Mouse (Mus musculus): ENCODE data around the gene Tmem108. TPM values are rescaled to one million over a fixed set of nuclear protein-coding genes. Genes with fewer than 3 reads are reported as not detected.

Tmem108 gene
- polyA plus RNA-seq, 1 experiment from 2014 or later = 38.0 TPM

- 2% methylated on average over 5 of the region's 5 CpGs for WGBS
- H3K27me3 ChIP-seq (ENCODE audit: control insufficient read depth, insufficient read depth, low read length) = no peaks in the 10 kb centered on the region
- H3K9ac ChIP-seq (replicated peaks; ENCODE audit: low read depth, low read length) = no peak overlapping the region
- peak; percentile 62 for ATAC-seq (ENCODE audit: low read depth)
- no peak overlapping the region for H3K4me2 ChIP-seq (ENCODE audit: low read depth, low read length)
- no peak overlapping the region for H3K4me3 ChIP-seq (ENCODE audit: low read depth, low read length)
- no peaks in the 10 kb centered on the region for H3K9me3 ChIP-seq (ENCODE audit: control insufficient read depth, low read length)
- H3K4me1 ChIP-seq (ENCODE audit: control insufficient read depth, insufficient read depth, low read length) = peaks cover 18% of the 10 kb centered on the region; the same call in 1 of the 2 replicates
- no peak overlapping the region; the same call in 1 of the 2 replicates for H3K27ac ChIP-seq (ENCODE audit: low read depth, low read length)
- H3K36me3 ChIP-seq (ENCODE audit: control insufficient read depth, insufficient read depth, low read length) = no peaks in the 10 kb centered on the region
Observed at GRCm38 (mm10) chr9:103573994-103574750, 187.5 kb downstream of the Tmem108 start.

- no peak for ATAC-seq (ENCODE audit: low read depth)
- Histone ChIP-seq H3K27ac (ENCODE audit: low read depth, low read length) (no peak overlapping the region), H3K4me1 (ENCODE audit: control insufficient read depth, insufficient read depth, low read length) (peaks cover 16% of the 10 kb centered on the region; the same call in 1 of the 2 replicates), H3K4me2 (ENCODE audit: low read depth, low read length) (no peak overlapping the region), H3K4me3 (ENCODE audit: low read depth, low read length) (no peak overlapping the region), H3K36me3 (ENCODE audit: control insufficient read depth, insufficient read depth, low read length) (no peaks in the 10 kb centered on the region), H3K9ac (replicated peaks; ENCODE audit: low read depth, low read length) (no peak overlapping the region), H3K9me3 (ENCODE audit: control insufficient read depth, low read length) (no peaks in the 10 kb centered on the region), H3K27me3 (ENCODE audit: control insufficient read depth, insufficient read depth, low read length) (no peaks in the 10 kb centered on the region)
- 66% methylated on average over 14 of the region's 14 CpGs for WGBS
Observed at GRCm38 (mm10) chr9:103570158-103570741, 191.4 kb downstream of the Tmem108 start.

GRCm38 (mm10) chr9:103568983-103569382, 192.7 kb downstream of the Tmem108 start:
- no peak overlapping the region for H3K27ac ChIP-seq (ENCODE audit: low read depth, low read length)
- no peaks in the 10 kb centered on the region for H3K9me3 ChIP-seq (ENCODE audit: control insufficient read depth, low read length)
- no peak for ATAC-seq (ENCODE audit: low read depth)
- no peak overlapping the region for H3K4me3 ChIP-seq (ENCODE audit: low read depth, low read length)
- 87% methylated on average over 9 of the region's 9 CpGs for WGBS
- no peaks in the 10 kb centered on the region for H3K27me3 ChIP-seq (ENCODE audit: control insufficient read depth, insufficient read depth, low read length)
- no peak overlapping the region for H3K9ac ChIP-seq (replicated peaks; ENCODE audit: low read depth, low read length)
- H3K4me2 ChIP-seq (ENCODE audit: low read depth, low read length) = no peak overlapping the region
- H3K4me1 ChIP-seq (ENCODE audit: control insufficient read depth, insufficient read depth, low read length) = peaks cover 7% of the 10 kb centered on the region; the same call in 1 of the 2 replicates
- no peaks in the 10 kb centered on the region for H3K36me3 ChIP-seq (ENCODE audit: control insufficient read depth, insufficient read depth, low read length)

GRCm38 (mm10) chr9:103565186-103565585, 196.5 kb downstream of the Tmem108 start:
- Histone ChIP-seq H3K36me3 (ENCODE audit: control insufficient read depth, insufficient read depth, low read length) (no peaks in the 10 kb centered on the region), H3K4me1 (ENCODE audit: control insufficient read depth, insufficient read depth, low read length) (peaks cover 10% of the 10 kb centered on the region; the same call in 1 of the 2 replicates), H3K4me2 (ENCODE audit: low read depth, low read length) (no peak overlapping the region), H3K27ac (ENCODE audit: low read depth, low read length) (no peak overlapping the region), H3K27me3 (ENCODE audit: control insufficient read depth, insufficient read depth, low read length) (no peaks in the 10 kb centered on the region), H3K9ac (replicated peaks; ENCODE audit: low read depth, low read length) (no peak overlapping the region), H3K4me3 (ENCODE audit: low read depth, low read length) (no peak overlapping the region), H3K9me3 (ENCODE audit: control insufficient read depth, low read length) (no peaks in the 10 kb centered on the region)
- WGBS = 88% methylated on average over 9 of the region's 9 CpGs
- ATAC-seq (ENCODE audit: low read depth) = no peak

- H3K36me3 ChIP-seq (ENCODE audit: control insufficient read depth, insufficient read depth, low read length) = no peaks in the 10 kb centered on the region
- H3K27ac ChIP-seq (ENCODE audit: low read depth, low read length) = no peak overlapping the region
- no peak overlapping the region for H3K9ac ChIP-seq (replicated peaks; ENCODE audit: low read depth, low read length)
- no peaks in the 10 kb centered on the region for H3K9me3 ChIP-seq (ENCODE audit: control insufficient read depth, low read length)
- no peak overlapping the region for H3K4me3 ChIP-seq (ENCODE audit: low read depth, low read length)
- no peaks in the 10 kb centered on the region for H3K27me3 ChIP-seq (ENCODE audit: control insufficient read depth, insufficient read depth, low read length)
- 24% methylated on average over 10 of the region's 10 CpGs for WGBS
- H3K4me1 ChIP-seq (ENCODE audit: control insufficient read depth, insufficient read depth, low read length) = peaks cover 19% of the 10 kb centered on the region; the same call in 1 of the 2 replicates
- H3K4me2 ChIP-seq (ENCODE audit: low read depth, low read length) = no peak overlapping the region
- peak; percentile 29; the same call in 1 of the 2 replicates for ATAC-seq (ENCODE audit: low read depth)
Observed at GRCm38 (mm10) chr9:103563864-103564610, 197.6 kb downstream of the Tmem108 start.

GRCm38 (mm10) chr9:103562063-103562462, 199.6 kb downstream of the Tmem108 start:
- ATAC-seq (ENCODE audit: low read depth) = no peak
- Histone ChIP-seq H3K9me3 (ENCODE audit: control insufficient read depth, low read length) (no peaks in the 10 kb centered on the region), H3K27me3 (ENCODE audit: control insufficient read depth, insufficient read depth, low read length) (no peaks in the 10 kb centered on the region), H3K4me2 (ENCODE audit: low read depth, low read length) (no peak overlapping the region), H3K36me3 (ENCODE audit: control insufficient read depth, insufficient read depth, low read length) (no peaks in the 10 kb centered on the region), H3K9ac (replicated peaks; ENCODE audit: low read depth, low read length) (no peak overlapping the region), H3K27ac (ENCODE audit: low read depth, low read length) (no peak overlapping the region), H3K4me1 (ENCODE audit: control insufficient read depth, insufficient read depth, low read length) (peaks cover 26% of the 10 kb centered on the region; the same call in 1 of the 2 replicates), H3K4me3 (ENCODE audit: low read depth, low read length) (no peak overlapping the region)
- 86% methylated on average over 1 of the region's 1 CpGs for WGBS

GRCm38 (mm10) chr9:103558741-103559140, 202.9 kb downstream of the Tmem108 start:
- Histone ChIP-seq H3K36me3 (ENCODE audit: control insufficient read depth, insufficient read depth, low read length) (no peaks in the 10 kb centered on the region), H3K4me2 (ENCODE audit: low read depth, low read length) (no peak overlapping the region), H3K4me1 (ENCODE audit: control insufficient read depth, insufficient read depth, low read length) (peaks cover 33% of the 10 kb centered on the region), H3K27me3 (ENCODE audit: control insufficient read depth, insufficient read depth, low read length) (no peaks in the 10 kb centered on the region), H3K9me3 (ENCODE audit: control insufficient read depth, low read length) (no peaks in the 10 kb centered on the region), H3K9ac (replicated peaks; ENCODE audit: low read depth, low read length) (no peak overlapping the region), H3K4me3 (ENCODE audit: low read depth, low read length) (no peak overlapping the region), H3K27ac (ENCODE audit: low read depth, low read length) (peak overlapping the region; percentile 71)
- 36% methylated on average over 6 of the region's 6 CpGs for WGBS
- ATAC-seq (ENCODE audit: low read depth) = peak; percentile 69

- WGBS = 60% methylated on average over 7 of the region's 7 CpGs
- Histone ChIP-seq H3K9me3 (ENCODE audit: control insufficient read depth, low read length) (no peaks in the 10 kb centered on the region), H3K4me2 (ENCODE audit: low read depth, low read length) (no peak overlapping the region), H3K27ac (ENCODE audit: low read depth, low read length) (peak overlapping the region; percentile 71), H3K4me3 (ENCODE audit: low read depth, low read length) (no peak overlapping the region), H3K36me3 (ENCODE audit: control insufficient read depth, insufficient read depth, low read length) (no peaks in the 10 kb centered on the region), H3K27me3 (ENCODE audit: control insufficient read depth, insufficient read depth, low read length) (no peaks in the 10 kb centered on the region), H3K4me1 (ENCODE audit: control insufficient read depth, insufficient read depth, low read length) (peaks cover 30% of the 10 kb centered on the region), H3K9ac (replicated peaks; ENCODE audit: low read depth, low read length) (no peak overlapping the region)
- ATAC-seq (ENCODE audit: low read depth) = no peak; the same call in 1 of the 2 replicates
Observed at GRCm38 (mm10) chr9:103558240-103558639, 203.4 kb downstream of the Tmem108 start.
